Mouse (Mus musculus) liver, embryonic 12.5 days (tissue): ENCODE measurements around the gene Tspan5. TPM values are rescaled to one million over a fixed set of nuclear protein-coding genes. Genes with fewer than 3 reads are reported as not detected.

Experiments used
- ATAC-seq: fragments of 200-750 bp; cut with Nextera tagmentation; 2 replicates; pipeline ENCODE4 v1.8.0; 2017; ENCODE audit warnings: moderate number of reproducible peaks, mild to moderate bottlenecking, moderate library complexity
- H3K27ac ChIP-seq: fragments of 300-500 bp; sonication (generic); 2 replicates; pipeline ENCODE4 v1.5.1; 2016; ENCODE audit warnings: mild to moderate bottlenecking
- H3K27me3 ChIP-seq: fragments of 300-500 bp; sonication (generic); replicated peaks from 2 replicates; pipeline ENCODE4 v1.6.1; 2016; ENCODE audit warnings: mild to moderate bottlenecking, moderate library complexity
- H3K36me3 ChIP-seq: fragments of 300-500 bp; sonication (generic); 2 replicates; pipeline ENCODE4 v1.6.1; 2016; ENCODE audit warnings: mild to moderate bottlenecking, moderate library complexity
- H3K4me1 ChIP-seq: fragments of 300-500 bp; sonication (generic); 2 replicates; pipeline ENCODE4 v1.6.1; 2016
- H3K4me2 ChIP-seq: fragments of 300-500 bp; sonication (generic); 2 replicates; pipeline ENCODE4 v1.6.1; 2016; ENCODE audit warnings: mild to moderate bottlenecking, moderate library complexity
- H3K4me3 ChIP-seq: fragments of 300-500 bp; sonication (generic); 2 replicates; pipeline ENCODE4 v1.5.1; 2016; ENCODE audit warnings: mild to moderate bottlenecking, moderate library complexity
- H3K9ac ChIP-seq: fragments of 300-500 bp; sonication (generic); 2 replicates; pipeline ENCODE4 v1.6.1; 2016; ENCODE audit warnings: mild to moderate bottlenecking, moderate library complexity
- H3K9me3 ChIP-seq: fragments of 300-500 bp; sonication (generic); replicated peaks from 2 replicates; pipeline ENCODE4 v1.6.1; 2016; ENCODE audit warnings: mild to moderate bottlenecking, moderate library complexity
- WGBS: fragments of 180-500 bp; shearing (Covaris S2); methylation state at CpG from one replicate; pipeline ENCODE4 v1.1.7; 2016; ENCODE audit not compliant: insufficient replicate concordance; 5-methylcytosine and 5-hydroxymethylcytosine counted together
- polyA plus RNA-seq: library from polyadenylated mRNA; unstranded; fragments of >200 nt; fragmentation: Nextera tagmentation; extraction: Ambion mirVana; gene quantifications from 2 replicates; pipeline ENCODE4 v1.2.1, GENCODE M21; 2016

The Tspan5 gene
- polyA plus RNA-seq, 1 experiment from 2014 or later = 7.1 TPM

- H3K27me3 ChIP-seq = no peaks in the 10 kb centered on the region
- 79% methylated on average over 2 of the region's 2 CpGs for WGBS
Measured at GRCm38 (mm10) chr3:138909313-138909712, 167.3 kb downstream of the Tspan5 start.

GRCm38 (mm10) chr3:138912504-138912903 lies 170.5 kb downstream of the Tspan5 start:
- Histone ChIP-seq H3K9me3 (no peaks in the 10 kb centered on the region), H3K27ac (no peak overlapping the region), H3K4me2 (no peak overlapping the region), H3K36me3 (no peaks in the 10 kb centered on the region), H3K9ac (no peak overlapping the region), H3K4me3 (no peak overlapping the region), H3K27me3 (no peaks in the 10 kb centered on the region), H3K4me1 (no peaks in the 10 kb centered on the region)
- no peak for ATAC-seq
- WGBS = 61% methylated on average over 8 of the region's 8 CpGs

More at GRCm38 (mm10) chr3:138909313-138909712, 167.3 kb downstream of the Tspan5 start:
- no peaks in the 10 kb centered on the region for H3K36me3 ChIP-seq
- no peak overlapping the region for H3K4me2 ChIP-seq
- H3K4me1 ChIP-seq = no peaks in the 10 kb centered on the region
- H3K27ac ChIP-seq = no peak overlapping the region
- H3K9me3 ChIP-seq = no peaks in the 10 kb centered on the region
- H3K9ac ChIP-seq = no peak overlapping the region
- H3K4me3 ChIP-seq = no peak overlapping the region
- no peak for ATAC-seq

- WGBS = 55% methylated on average over 8 of the region's 8 CpGs
- no peak for ATAC-seq
- Histone ChIP-seq H3K27ac (no peak overlapping the region), H3K4me2 (no peak overlapping the region), H3K36me3 (no peaks in the 10 kb centered on the region), H3K9ac (no peak overlapping the region), H3K9me3 (no peaks in the 10 kb centered on the region), H3K27me3 (no peaks in the 10 kb centered on the region), H3K4me1 (no peaks in the 10 kb centered on the region), H3K4me3 (no peak overlapping the region)
Measured at GRCm38 (mm10) chr3:138914626-138915288, 172.8 kb downstream of the Tspan5 start.

- no peak overlapping the region for H3K27ac ChIP-seq
- H3K4me3 ChIP-seq = no peak overlapping the region
- H3K9me3 ChIP-seq = no peaks in the 10 kb centered on the region
- H3K27me3 ChIP-seq = no peaks in the 10 kb centered on the region
- no peak overlapping the region for H3K4me2 ChIP-seq
- H3K4me1 ChIP-seq = no peaks in the 10 kb centered on the region
- H3K36me3 ChIP-seq = no peaks in the 10 kb centered on the region
- WGBS = 75% methylated on average over 4 of the region's 4 CpGs
- H3K9ac ChIP-seq = no peak overlapping the region
- no peak for ATAC-seq
Measured at GRCm38 (mm10) chr3:138916591-138916990, 174.6 kb downstream of the Tspan5 start.

GRCm38 (mm10) chr3:138917016-138917415 lies 175.0 kb downstream of the Tspan5 start:
- H3K4me2 ChIP-seq = no peak overlapping the region
- H3K4me1 ChIP-seq = no peaks in the 10 kb centered on the region
- 61% methylated on average over 4 of the region's 4 CpGs for WGBS
- no peak overlapping the region for H3K9ac ChIP-seq
- H3K27me3 ChIP-seq = no peaks in the 10 kb centered on the region
- H3K9me3 ChIP-seq = no peaks in the 10 kb centered on the region
- no peak overlapping the region for H3K4me3 ChIP-seq
- ATAC-seq = no peak
- no peaks in the 10 kb centered on the region for H3K36me3 ChIP-seq
- H3K27ac ChIP-seq = no peak overlapping the region

- Histone ChIP-seq H3K9ac (no peak overlapping the region), H3K27me3 (no peaks in the 10 kb centered on the region), H3K4me2 (no peak overlapping the region), H3K9me3 (no peaks in the 10 kb centered on the region), H3K27ac (no peak overlapping the region), H3K4me3 (no peak overlapping the region), H3K36me3 (no peaks in the 10 kb centered on the region), H3K4me1 (no peaks in the 10 kb centered on the region)
- 59% methylated on average over 4 of the region's 4 CpGs for WGBS
- no peak for ATAC-seq
Measured at GRCm38 (mm10) chr3:138918241-138918640, 176.2 kb downstream of the Tspan5 start.

GRCm38 (mm10) chr3:138926161-138926560 lies 184.2 kb downstream of the Tspan5 start:
- 83% methylated on average over 8 of the region's 8 CpGs for WGBS
- Histone ChIP-seq H3K4me1 (no peaks in the 10 kb centered on the region), H3K9me3 (no peaks in the 10 kb centered on the region), H3K27ac (no peak overlapping the region), H3K4me3 (no peak overlapping the region), H3K4me2 (no peak overlapping the region), H3K9ac (no peak overlapping the region), H3K36me3 (peaks cover 36% of the 10 kb centered on the region), H3K27me3 (no peaks in the 10 kb centered on the region)
- no peak for ATAC-seq

- H3K9ac ChIP-seq = no peak overlapping the region
- no peak overlapping the region for H3K27ac ChIP-seq
- H3K27me3 ChIP-seq = no peaks in the 10 kb centered on the region
- no peak overlapping the region for H3K4me3 ChIP-seq
- no peaks in the 10 kb centered on the region for H3K9me3 ChIP-seq
- no peak for ATAC-seq
- H3K4me1 ChIP-seq = no peaks in the 10 kb centered on the region
- H3K36me3 ChIP-seq = peaks cover 41% of the 10 kb centered on the region
- WGBS = 81% methylated on average over 4 of the region's 4 CpGs
- no peak overlapping the region for H3K4me2 ChIP-seq
Measured at GRCm38 (mm10) chr3:138927437-138927836, 185.4 kb downstream of the Tspan5 start.

- no peaks in the 10 kb centered on the region for H3K4me1 ChIP-seq
- H3K4me3 ChIP-seq = no peak overlapping the region
- no peak overlapping the region for H3K4me2 ChIP-seq
- WGBS = 80% methylated on average over 8 of the region's 8 CpGs
- H3K27ac ChIP-seq = no peak overlapping the region
- H3K36me3 ChIP-seq = peaks cover 40% of the 10 kb centered on the region
- no peak for ATAC-seq
- no peak overlapping the region for H3K9ac ChIP-seq
- no peaks in the 10 kb centered on the region for H3K9me3 ChIP-seq
- H3K27me3 ChIP-seq = no peaks in the 10 kb centered on the region
Measured at GRCm38 (mm10) chr3:138936780-138937179, 194.8 kb downstream of the Tspan5 start.

GRCm38 (mm10) chr3:138937241-138937640 lies 195.2 kb downstream of the Tspan5 start:
- no peaks in the 10 kb centered on the region for H3K9me3 ChIP-seq
- H3K9ac ChIP-seq = no peak overlapping the region
- no peaks in the 10 kb centered on the region for H3K27me3 ChIP-seq
- H3K27ac ChIP-seq = no peak overlapping the region
- no peak overlapping the region for H3K4me3 ChIP-seq
- no peak for ATAC-seq
- no peak overlapping the region for H3K4me2 ChIP-seq
- no peaks in the 10 kb centered on the region for H3K4me1 ChIP-seq
- peaks cover 40% of the 10 kb centered on the region for H3K36me3 ChIP-seq
- 85% methylated on average over 10 of the region's 10 CpGs for WGBS

- ATAC-seq = no peak
- WGBS = 85% methylated on average over 9 of the region's 9 CpGs
Measured at GRCm38 (mm10) chr3:138941604-138942003, 199.6 kb downstream of the Tspan5 start.

GRCm38 (mm10) chr3:138945516-138945915 lies 203.5 kb downstream of the Tspan5 start:
- no peak overlapping the region for H3K4me3 ChIP-seq
- ATAC-seq = no peak
- H3K9ac ChIP-seq = no peak overlapping the region
- H3K27ac ChIP-seq = no peak overlapping the region
- H3K4me2 ChIP-seq = no peak overlapping the region
- H3K27me3 ChIP-seq = no peaks in the 10 kb centered on the region
- H3K9me3 ChIP-seq = no peaks in the 10 kb centered on the region
- WGBS = 85% methylated on average over 3 of the region's 3 CpGs
- no peaks in the 10 kb centered on the region for H3K4me1 ChIP-seq
- peaks cover 47% of the 10 kb centered on the region for H3K36me3 ChIP-seq

More at GRCm38 (mm10) chr3:138941604-138942003, 199.6 kb downstream of the Tspan5 start:
- Histone ChIP-seq H3K4me1 (no peaks in the 10 kb centered on the region), H3K9me3 (no peaks in the 10 kb centered on the region), H3K27me3 (no peaks in the 10 kb centered on the region), H3K4me3 (no peak overlapping the region), H3K36me3 (peaks cover 65% of the 10 kb centered on the region), H3K4me2 (no peak overlapping the region), H3K9ac (no peak overlapping the region), H3K27ac (no peak overlapping the region)

- Histone ChIP-seq H3K27me3 (no peaks in the 10 kb centered on the region), H3K4me1 (no peaks in the 10 kb centered on the region), H3K27ac (no peak overlapping the region), H3K9ac (no peak overlapping the region), H3K9me3 (no peaks in the 10 kb centered on the region), H3K4me2 (no peak overlapping the region), H3K4me3 (no peak overlapping the region), H3K36me3 (peaks cover 42% of the 10 kb centered on the region)
- ATAC-seq = no peak
- WGBS = 89% methylated on average over 9 of the region's 9 CpGs
Measured at GRCm38 (mm10) chr3:138949081-138949480, 207.1 kb downstream of the Tspan5 start.
